Mouse (Mus musculus): ENCODE results near the gene Pde1c. TPM values are rescaled to one million over a fixed set of nuclear protein-coding genes. Genes with fewer than 3 reads are reported as not detected.

Pde1c gene
- polyA plus RNA-seq, 1 experiment from 2014 or later, result 1.1 TPM

DNA sequence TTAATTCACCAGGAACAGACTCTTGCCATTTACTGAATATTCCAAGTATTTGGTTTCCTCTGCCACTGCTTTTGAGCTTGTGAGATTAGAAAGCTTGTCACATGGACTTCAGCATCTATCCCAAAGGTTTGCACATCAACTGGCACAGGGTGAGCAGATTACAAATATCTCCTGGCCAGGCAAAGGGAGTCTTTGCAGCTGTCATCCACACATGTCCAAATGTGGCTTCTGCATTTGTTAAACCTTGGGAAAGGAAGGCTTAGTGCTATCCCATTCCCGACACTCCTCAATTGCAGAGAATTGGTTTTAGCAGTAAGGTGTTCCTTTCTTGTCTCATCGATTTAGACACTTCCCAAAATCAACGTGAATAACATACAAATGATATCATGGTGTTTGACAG lies 221.7 kb downstream of the Pde1c start:
- WGBS, result 78% methylated on average over 3 of the region's 3 CpGs
- Histone ChIP-seq H3K27me3 (ENCODE audit: low read depth, poor library complexity, severe bottlenecking) (no peaks in the 10 kb centered on the region), H3K4me1 (no peaks in the 10 kb centered on the region), H3K4me3 (no peak overlapping the region), H3K36me3 (no peaks in the 10 kb centered on the region), H3K27ac (no peak overlapping the region), H3K9me3 (replicated peaks) (no peaks in the 10 kb centered on the region)
- DNase-seq (ENCODE audit: low spot score), result no peak

- 77% methylated on average over 4 of the region's 4 CpGs for WGBS
- H3K4me1 ChIP-seq, result no peaks in the 10 kb centered on the region
- H3K36me3 ChIP-seq, result no peaks in the 10 kb centered on the region
These were observed 223.8 kb downstream of the Pde1c start for GRCm38 (mm10) chr6:56345082-56345481.

GRCm38 (mm10) chr6:56342005-56342404 lies 226.9 kb downstream of the Pde1c start:
- no peaks in the 10 kb centered on the region for H3K9me3 ChIP-seq (replicated peaks)
- no peak for DNase-seq (ENCODE audit: low spot score)
- no peaks in the 10 kb centered on the region for H3K36me3 ChIP-seq
- WGBS, result 84% methylated on average over 1 of the region's 1 CpGs
- no peaks in the 10 kb centered on the region for H3K4me1 ChIP-seq
- no peak overlapping the region for H3K27ac ChIP-seq
- no peaks in the 10 kb centered on the region for H3K27me3 ChIP-seq (ENCODE audit: low read depth, poor library complexity, severe bottlenecking)
- no peak overlapping the region for H3K4me3 ChIP-seq

More at GRCm38 (mm10) chr6:56345082-56345481, 223.8 kb downstream of the Pde1c start:
- Histone ChIP-seq H3K27me3 (ENCODE audit: low read depth, poor library complexity, severe bottlenecking) (no peaks in the 10 kb centered on the region), H3K27ac (no peak overlapping the region), H3K4me3 (no peak overlapping the region), H3K9me3 (replicated peaks) (no peaks in the 10 kb centered on the region)
- no peak for DNase-seq (ENCODE audit: low spot score)

DNA sequence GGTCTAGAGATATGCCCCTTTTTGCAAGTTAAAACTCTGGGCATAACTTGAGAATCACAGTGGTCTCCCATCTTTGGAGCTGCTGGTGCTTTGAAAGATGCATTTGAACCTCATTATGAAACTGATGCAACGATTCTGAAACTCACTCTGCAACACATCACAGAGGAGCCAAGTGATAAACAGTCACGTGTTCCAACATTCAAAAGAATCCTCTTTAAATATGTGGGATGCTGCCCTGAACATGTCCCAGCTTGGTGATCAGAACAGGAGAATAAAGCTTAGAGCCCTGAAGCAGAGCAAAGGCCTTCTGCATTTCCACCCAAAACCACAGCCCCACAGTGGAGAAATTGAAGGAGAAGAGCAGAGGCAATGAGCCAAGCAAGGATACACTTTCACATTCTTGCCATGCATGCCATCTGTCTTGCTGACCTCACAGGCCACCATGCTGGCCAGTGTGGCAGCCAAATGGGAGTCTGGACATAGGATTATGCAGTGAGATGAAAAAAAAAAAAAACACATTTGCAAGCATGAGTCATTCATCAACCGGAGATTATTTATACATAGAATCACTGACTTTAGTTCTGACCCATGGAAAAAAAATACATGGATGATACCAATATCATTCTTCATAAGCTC lies 233.0 kb downstream of the Pde1c start:
- H3K36me3 ChIP-seq, result no peaks in the 10 kb centered on the region
- no peak overlapping the region for H3K4me3 ChIP-seq
- no peaks in the 10 kb centered on the region for H3K4me1 ChIP-seq
- DNase-seq (ENCODE audit: low spot score), result no peak
- no peak overlapping the region for H3K27ac ChIP-seq
- no peaks in the 10 kb centered on the region for H3K27me3 ChIP-seq (ENCODE audit: low read depth, poor library complexity, severe bottlenecking)
- no peaks in the 10 kb centered on the region for H3K9me3 ChIP-seq (replicated peaks)
- 89% methylated on average over 3 of the region's 3 CpGs for WGBS

DNA sequence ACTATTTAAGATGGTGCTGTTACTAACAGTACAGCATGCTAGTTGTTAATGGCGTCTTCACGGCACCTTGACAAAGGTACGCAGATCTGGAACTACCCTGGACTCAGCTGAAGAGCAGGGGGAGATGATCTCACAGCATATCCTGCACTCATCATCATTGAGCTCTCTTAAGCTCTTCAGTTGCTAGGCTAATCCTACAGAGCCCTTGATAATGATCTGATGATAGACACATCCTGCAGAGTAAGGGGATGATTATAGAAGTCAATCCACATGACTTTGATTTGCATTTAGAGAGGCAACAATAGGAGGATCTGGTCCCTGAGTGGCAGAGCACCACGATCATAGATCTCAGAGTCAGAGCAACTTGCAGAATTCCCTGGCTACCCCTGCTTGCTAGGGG lies 236.8 kb downstream of the Pde1c start:
- H3K36me3 ChIP-seq, result no peaks in the 10 kb centered on the region
- H3K27me3 ChIP-seq (ENCODE audit: low read depth, poor library complexity, severe bottlenecking), result no peaks in the 10 kb centered on the region
- H3K27ac ChIP-seq, result no peak overlapping the region
- no peaks in the 10 kb centered on the region for H3K9me3 ChIP-seq (replicated peaks)
- 88% methylated on average over 4 of the region's 4 CpGs for WGBS
- no peak overlapping the region for H3K4me3 ChIP-seq
- H3K4me1 ChIP-seq, result no peaks in the 10 kb centered on the region
- no peak for DNase-seq (ENCODE audit: low spot score)

- Histone ChIP-seq H3K27me3 (ENCODE audit: low read depth, poor library complexity, severe bottlenecking) (no peaks in the 10 kb centered on the region), H3K9me3 (replicated peaks) (no peaks in the 10 kb centered on the region), H3K4me1 (no peaks in the 10 kb centered on the region), H3K4me3 (no peak overlapping the region), H3K27ac (no peak overlapping the region), H3K36me3 (no peaks in the 10 kb centered on the region)
- 90% methylated on average over 6 of the region's 6 CpGs for WGBS
- no peak for DNase-seq (ENCODE audit: low spot score)
These were observed 237.5 kb downstream of the Pde1c start for GRCm38 (mm10) chr6:56331432-56331831.

DNA sequence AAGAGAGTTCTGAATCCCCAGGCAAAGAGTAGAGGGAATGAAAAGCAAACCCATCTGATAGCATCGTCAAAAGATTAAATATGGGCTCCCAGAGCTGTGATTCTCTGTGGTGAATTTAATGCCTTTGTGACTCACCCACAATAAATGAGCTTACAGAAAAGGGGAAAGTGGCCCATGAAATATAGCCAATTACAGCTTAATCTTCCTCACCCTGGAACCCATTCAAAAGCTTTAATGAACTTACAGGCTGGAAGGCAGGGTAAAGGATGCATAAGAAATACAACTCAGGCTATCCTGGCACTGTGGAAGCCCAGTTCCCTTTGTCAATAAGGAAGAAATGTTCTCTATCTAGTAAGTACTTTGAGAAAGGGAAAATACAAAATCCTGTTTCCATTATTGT lies 240.8 kb downstream of the Pde1c start:
- H3K4me1 ChIP-seq, result 0 out of 2 replicates have a peak, but pooled peaks cover 1% of the 10 kb centered on the region
- H3K27ac ChIP-seq, result no peak overlapping the region
- H3K27me3 ChIP-seq (ENCODE audit: low read depth, poor library complexity, severe bottlenecking), result no peaks in the 10 kb centered on the region
- H3K36me3 ChIP-seq, result no peaks in the 10 kb centered on the region
- H3K9me3 ChIP-seq (replicated peaks), result no peaks in the 10 kb centered on the region
- 66% methylated on average over 1 of the region's 1 CpGs for WGBS
- DNase-seq (ENCODE audit: low spot score), result no peak
- H3K4me3 ChIP-seq, result no peak overlapping the region

DNA sequence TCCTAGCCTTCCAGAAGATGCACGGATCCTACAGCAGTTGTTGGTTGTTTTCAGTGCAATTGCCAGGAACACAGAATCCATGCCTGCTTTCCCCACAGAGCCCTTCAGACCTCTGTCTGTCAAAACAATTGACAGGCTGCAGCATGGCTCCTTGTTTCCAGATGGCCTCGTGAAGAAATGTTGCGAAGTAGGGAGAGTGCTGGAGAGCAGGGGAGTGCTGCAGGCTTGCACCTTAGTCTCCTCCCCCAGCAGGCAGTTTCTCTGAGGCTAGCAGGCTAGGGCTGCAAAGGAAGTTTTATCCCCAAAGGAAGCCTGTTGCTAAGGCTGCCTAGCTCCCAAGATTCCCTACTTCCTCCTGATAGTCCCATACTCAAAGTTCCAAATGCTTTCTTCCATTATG lies 246.1 kb downstream of the Pde1c start:
- H3K27me3 ChIP-seq (ENCODE audit: low read depth, poor library complexity, severe bottlenecking), result no peaks in the 10 kb centered on the region
- peak; percentile 29 for DNase-seq (ENCODE audit: low spot score)
- 0 out of 2 replicates have a peak, but pooled peaks cover 6% of the 10 kb centered on the region for H3K4me1 ChIP-seq
- H3K4me3 ChIP-seq, result no peak overlapping the region
- H3K36me3 ChIP-seq, result no peaks in the 10 kb centered on the region
- H3K27ac ChIP-seq, result no peak overlapping the region
- 9% methylated on average over 3 of the region's 3 CpGs for WGBS
- H3K9me3 ChIP-seq (replicated peaks), result no peaks in the 10 kb centered on the region

DNA sequence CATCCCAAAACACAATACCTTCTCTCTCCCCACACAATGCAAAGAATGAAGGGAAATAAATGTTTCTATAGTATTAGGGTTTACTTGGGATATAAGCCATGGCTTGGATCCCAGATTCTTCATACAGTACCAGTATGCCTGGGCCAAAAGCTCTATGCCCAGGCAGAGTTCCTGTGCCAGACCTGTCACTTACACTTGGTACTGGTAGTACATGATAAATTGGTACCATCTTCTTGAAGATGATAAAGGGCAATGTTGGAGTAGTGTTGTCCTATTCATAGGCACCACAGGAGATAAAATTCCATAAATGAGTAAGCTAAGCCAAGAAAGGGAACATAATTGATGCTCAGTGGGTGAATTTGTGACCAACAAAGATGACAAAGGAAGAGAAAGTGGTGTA lies 258.6 kb downstream of the Pde1c start:
- H3K4me1 ChIP-seq, result no peaks in the 10 kb centered on the region

DNA sequence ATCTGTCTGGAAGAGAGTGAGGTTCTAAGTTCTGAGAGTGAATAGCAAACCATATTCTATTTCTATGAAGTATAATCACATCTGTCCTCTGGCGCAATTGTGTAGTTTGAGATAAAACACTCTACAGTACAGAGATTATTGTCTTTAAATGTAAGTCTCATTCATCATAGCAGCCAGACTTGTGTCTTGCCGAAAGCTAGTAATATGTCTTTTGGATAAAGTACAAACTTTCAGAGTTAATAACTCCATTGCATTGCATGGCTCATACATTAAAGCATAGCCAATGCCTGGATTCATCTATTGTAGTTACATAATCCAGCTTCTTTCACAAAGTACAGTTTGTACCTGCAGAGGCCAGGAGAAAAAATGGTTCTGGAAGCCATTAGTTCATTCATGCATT lies 262.8 kb downstream of the Pde1c start:
- 95% methylated on average over 2 of the region's 2 CpGs for WGBS
- H3K36me3 ChIP-seq, result no peaks in the 10 kb centered on the region
- no peaks in the 10 kb centered on the region for H3K4me1 ChIP-seq
- H3K27me3 ChIP-seq (ENCODE audit: low read depth, poor library complexity, severe bottlenecking), result no peaks in the 10 kb centered on the region
- H3K4me3 ChIP-seq, result no peak overlapping the region
- DNase-seq (ENCODE audit: low spot score), result no peak
- no peaks in the 10 kb centered on the region for H3K9me3 ChIP-seq (replicated peaks)
- no peak overlapping the region for H3K27ac ChIP-seq

More for the DNA sequence above, 258.6 kb downstream of the Pde1c start:
- no peaks in the 10 kb centered on the region for H3K36me3 ChIP-seq
- H3K27me3 ChIP-seq (ENCODE audit: low read depth, poor library complexity, severe bottlenecking), result no peaks in the 10 kb centered on the region
- no peaks in the 10 kb centered on the region for H3K9me3 ChIP-seq (replicated peaks)
- no peak overlapping the region for H3K4me3 ChIP-seq
- no peak overlapping the region for H3K27ac ChIP-seq
- no peak for DNase-seq (ENCODE audit: low spot score)

GRCm38 (mm10) chr6:56292176-56292575 lies 276.7 kb downstream of the Pde1c start:
- H3K36me3 ChIP-seq, result no peaks in the 10 kb centered on the region
- no peaks in the 10 kb centered on the region for H3K4me1 ChIP-seq
- H3K27ac ChIP-seq, result no peak overlapping the region
- 85% methylated on average over 1 of the region's 1 CpGs for WGBS
- no peaks in the 10 kb centered on the region for H3K9me3 ChIP-seq (replicated peaks)
- no peak for DNase-seq (ENCODE audit: low spot score)
- H3K4me3 ChIP-seq, result no peak overlapping the region
- no peaks in the 10 kb centered on the region for H3K27me3 ChIP-seq (ENCODE audit: low read depth, poor library complexity, severe bottlenecking)

DNA sequence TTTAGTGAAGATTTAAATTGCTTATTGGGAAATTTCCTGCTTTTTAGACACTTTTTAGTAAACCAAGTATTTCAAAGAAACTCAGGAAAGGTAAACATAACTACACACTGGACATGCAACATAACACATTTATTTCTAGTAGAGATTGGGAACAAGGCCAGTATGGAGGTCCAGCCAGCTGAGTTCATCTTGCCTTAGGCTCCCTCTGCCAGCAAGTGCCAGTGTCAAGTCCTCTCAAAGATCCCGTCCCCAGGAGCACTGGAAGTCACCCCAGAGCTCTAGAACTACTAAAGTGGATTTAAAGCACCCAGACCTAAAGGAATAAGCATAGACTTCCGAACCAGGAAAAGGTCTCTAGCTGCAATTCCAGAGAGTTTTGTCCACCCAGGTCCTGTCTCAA lies 279.6 kb downstream of the Pde1c start:
- H3K36me3 ChIP-seq, result no peaks in the 10 kb centered on the region
- no peaks in the 10 kb centered on the region for H3K27me3 ChIP-seq (ENCODE audit: low read depth, poor library complexity, severe bottlenecking)
- H3K27ac ChIP-seq, result no peak overlapping the region
- DNase-seq (ENCODE audit: low spot score), result no peak
- no peak overlapping the region for H3K4me3 ChIP-seq
- WGBS, result 80% methylated on average over 2 of the region's 2 CpGs
- H3K4me1 ChIP-seq, result no peaks in the 10 kb centered on the region
- H3K9me3 ChIP-seq (replicated peaks), result no peaks in the 10 kb centered on the region

- Histone ChIP-seq H3K9me3 (replicated peaks) (no peaks in the 10 kb centered on the region), H3K36me3 (no peaks in the 10 kb centered on the region), H3K4me3 (no peak overlapping the region), H3K27me3 (ENCODE audit: low read depth, poor library complexity, severe bottlenecking) (no peaks in the 10 kb centered on the region), H3K4me1 (no peaks in the 10 kb centered on the region), H3K27ac (no peak overlapping the region)
- no peak for DNase-seq (ENCODE audit: low spot score)
- 88% methylated on average over 4 of the region's 4 CpGs for WGBS
These were observed 284.1 kb downstream of the Pde1c start for GRCm38 (mm10) chr6:56284821-56285220.

DNA sequence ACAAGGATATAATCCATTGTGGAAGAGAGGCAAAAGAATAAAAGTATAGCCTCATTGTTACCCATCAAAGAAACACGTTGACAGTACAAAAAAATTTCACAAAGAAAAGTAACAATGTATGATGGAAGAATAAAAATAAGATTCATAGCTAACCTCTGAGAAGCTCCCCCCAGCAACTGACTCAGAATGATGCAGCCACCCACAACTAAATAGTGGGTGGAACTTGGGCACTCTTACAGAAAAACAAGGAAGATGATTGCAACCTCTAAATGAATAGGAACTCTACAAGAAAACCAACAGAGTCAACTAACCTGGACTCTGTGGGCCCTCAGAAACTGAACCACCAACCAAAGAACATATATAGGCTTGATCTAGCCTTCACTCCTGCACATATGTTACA lies 293.4 kb downstream of the Pde1c start:
- DNase-seq (ENCODE audit: low spot score), result no peak
- Histone ChIP-seq H3K36me3 (no peaks in the 10 kb centered on the region), H3K4me1 (no peaks in the 10 kb centered on the region), H3K27me3 (ENCODE audit: low read depth, poor library complexity, severe bottlenecking) (no peaks in the 10 kb centered on the region), H3K27ac (no peak overlapping the region), H3K4me3 (no peak overlapping the region), H3K9me3 (replicated peaks) (no peaks in the 10 kb centered on the region)
- 76% methylated on average over 1 of the region's 1 CpGs for WGBS
